Mouse (Mus musculus): Measurements from ENCODE around the gene Cat.
A peak's percentile ranks its signal among the peaks of the same experiment; 100 is the strongest.

Gene Cat

DNA sequence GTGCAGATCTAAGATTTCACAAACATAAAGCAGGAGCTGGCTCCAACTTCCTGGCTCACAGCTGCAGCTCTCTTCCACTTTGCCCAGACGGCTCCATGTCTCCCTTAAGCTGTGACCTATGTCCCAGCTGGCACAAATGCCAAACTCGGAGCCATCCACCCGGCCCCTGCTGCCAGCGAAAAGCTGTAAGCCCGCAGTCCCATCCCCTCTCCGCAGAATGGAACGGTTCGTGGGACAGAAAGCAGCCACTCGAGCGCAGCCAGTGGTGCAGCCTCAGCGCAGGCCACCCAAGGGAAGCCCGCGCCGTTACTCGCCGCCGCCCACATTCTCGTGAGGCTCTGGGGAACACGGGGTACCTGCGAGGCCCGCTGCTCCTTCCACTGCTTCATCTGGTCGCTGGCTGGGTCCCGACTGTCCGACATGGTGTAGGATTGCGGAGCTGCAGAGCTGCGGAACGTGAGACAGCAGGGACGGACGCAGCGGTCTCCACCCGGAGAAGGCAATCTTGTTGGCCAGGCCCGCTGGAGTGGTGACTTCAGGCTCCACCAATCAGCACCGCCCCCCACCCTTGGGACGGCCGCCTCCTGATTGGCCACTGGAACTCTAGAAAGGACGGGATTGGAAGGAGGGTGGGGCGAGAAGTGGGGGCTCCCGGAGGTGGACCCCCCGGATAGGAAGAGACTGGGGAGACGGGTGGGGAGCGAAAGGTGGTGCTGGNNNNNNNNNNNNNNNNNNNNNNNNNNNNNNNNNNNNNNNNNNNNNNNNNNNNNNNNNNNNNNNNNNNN lies at the start of gene Cat:
Cat (minus strand) TSS at position 544 of the 785 bp plus-strand sequence.
- peak; percentile 56 for DNase-seq (ENCODE audit: extremely low spot score, low read depth, low spot score)

- no peak for DNase-seq (ENCODE audit: extremely low spot score, low read depth, low spot score)
These were observed 40.6 kb upstream of the Cat start for GRCm38 (mm10) chr2:103525596-103525995.

DNA sequence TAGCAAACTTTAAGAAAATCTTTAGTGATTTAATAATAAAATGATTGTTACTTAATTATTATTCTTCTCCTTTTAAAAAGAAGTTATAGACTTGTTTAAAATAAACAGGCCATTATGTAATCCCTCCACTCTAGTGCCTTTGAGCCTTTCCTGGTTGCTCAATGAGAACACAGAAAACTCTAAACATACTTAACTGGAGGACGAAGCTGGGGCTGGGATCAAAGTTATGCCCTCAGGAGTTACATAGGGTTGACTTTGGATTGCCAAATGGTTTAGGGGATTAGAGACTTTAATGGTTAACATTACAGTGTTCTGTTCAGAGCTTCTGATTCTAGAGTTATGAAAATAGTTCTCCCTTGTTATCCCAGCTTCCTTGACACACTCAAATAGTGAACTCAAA lies 31.5 kb upstream of the Cat start:
- DNase-seq (ENCODE audit: extremely low spot score, low read depth, low spot score) = no peak

DNA sequence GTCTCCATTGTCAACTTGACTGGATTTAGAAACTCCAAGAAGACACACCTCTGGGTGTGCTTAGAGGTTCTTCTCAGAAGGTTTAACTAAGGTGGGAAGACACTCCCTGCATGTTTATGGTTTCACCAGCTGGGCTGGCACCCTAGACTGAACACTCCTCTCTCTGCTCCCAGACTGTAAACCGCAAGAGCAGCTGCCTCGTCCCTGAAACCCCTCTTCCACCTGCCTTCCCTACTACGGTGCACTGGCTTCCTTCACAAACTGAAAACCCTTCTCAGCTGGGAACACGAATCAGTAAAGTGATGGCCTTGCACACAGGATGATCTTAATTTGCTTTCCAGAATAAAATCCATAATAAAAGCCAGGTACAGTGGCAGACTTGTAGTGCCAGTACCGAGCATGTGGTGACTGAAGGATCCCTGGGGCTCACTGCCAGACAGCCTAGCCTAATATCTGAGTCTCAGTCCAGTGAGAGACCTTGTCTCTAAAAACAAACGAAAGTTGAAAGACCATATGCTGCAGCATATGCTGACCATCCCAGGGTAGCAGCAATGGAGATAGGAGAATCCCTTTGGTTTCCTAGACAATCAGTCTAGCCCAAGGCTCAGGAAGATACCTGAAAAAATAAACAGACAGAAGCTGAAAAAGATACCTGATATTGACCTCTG lies 30.7 kb upstream of the Cat start:
- DNase-seq (ENCODE audit: extremely low spot score, low read depth, low spot score) = no peak

GRCm38 (mm10) chr2:103512066-103512795 lies 27.3 kb upstream of the Cat start:
- no peak for DNase-seq (ENCODE audit: extremely low spot score, low read depth, low spot score)

GRCm38 (mm10) chr2:103511631-103512030 lies 26.7 kb upstream of the Cat start:
- no peak for DNase-seq (ENCODE audit: extremely low spot score, low read depth, low spot score)

DNA sequence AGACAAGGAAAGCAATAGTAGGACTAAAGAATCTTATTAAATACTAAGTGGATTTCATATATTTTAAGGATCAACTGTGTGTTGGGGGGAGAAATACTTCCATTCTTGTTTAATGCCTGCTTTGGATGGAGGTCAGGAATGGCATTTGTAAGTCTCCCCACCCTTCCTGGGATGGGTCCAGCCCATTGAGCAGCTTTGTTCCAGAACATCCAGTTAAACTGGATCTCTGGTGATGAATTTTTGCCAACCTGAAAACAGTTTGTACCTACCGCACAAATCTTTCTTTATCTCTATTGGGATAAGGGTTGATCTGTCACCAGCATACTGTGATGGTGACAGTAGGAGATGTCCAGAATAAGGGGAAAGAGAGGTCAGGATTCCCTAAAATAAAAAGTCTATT lies 26.1 kb upstream of the Cat start:
- no peak for DNase-seq (ENCODE audit: extremely low spot score, low read depth, low spot score)

GRCm38 (mm10) chr2:103507651-103508050 lies 22.7 kb upstream of the Cat start:
- DNase-seq (ENCODE audit: extremely low spot score, low read depth, low spot score) = no peak

GRCm38 (mm10) chr2:103505956-103506355 lies 21.0 kb upstream of the Cat start:
- no peak for DNase-seq (ENCODE audit: extremely low spot score, low read depth, low spot score)

DNA sequence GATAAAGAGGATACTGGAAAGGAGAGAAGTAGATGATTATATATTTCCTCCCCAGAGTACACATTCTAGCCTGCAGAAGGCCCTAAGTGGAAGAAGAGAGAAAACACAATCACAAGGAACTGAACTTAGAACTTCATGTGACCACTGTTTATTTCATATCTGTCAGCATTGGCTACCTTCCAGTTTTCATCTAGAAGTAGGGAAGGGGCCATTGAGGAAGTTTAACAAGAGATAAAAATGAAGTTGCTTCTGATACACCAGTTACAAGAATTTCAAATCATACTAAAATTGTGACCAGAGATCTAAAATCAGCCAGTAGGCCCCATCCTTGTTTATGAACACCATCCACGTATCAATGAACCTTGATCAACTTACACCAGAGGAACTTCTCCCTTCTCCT lies 19.5 kb upstream of the Cat start:
- no peak for DNase-seq (ENCODE audit: extremely low spot score, low read depth, low spot score)

GRCm38 (mm10) chr2:103500769-103501168 lies 15.8 kb upstream of the Cat start:
- DNase-seq (ENCODE audit: extremely low spot score, low read depth, low spot score) = no peak

- DNase-seq (ENCODE audit: extremely low spot score, low read depth, low spot score) = no peak
These were observed 10.9 kb upstream of the Cat start for GRCm38 (mm10) chr2:103495633-103496418.

DNA sequence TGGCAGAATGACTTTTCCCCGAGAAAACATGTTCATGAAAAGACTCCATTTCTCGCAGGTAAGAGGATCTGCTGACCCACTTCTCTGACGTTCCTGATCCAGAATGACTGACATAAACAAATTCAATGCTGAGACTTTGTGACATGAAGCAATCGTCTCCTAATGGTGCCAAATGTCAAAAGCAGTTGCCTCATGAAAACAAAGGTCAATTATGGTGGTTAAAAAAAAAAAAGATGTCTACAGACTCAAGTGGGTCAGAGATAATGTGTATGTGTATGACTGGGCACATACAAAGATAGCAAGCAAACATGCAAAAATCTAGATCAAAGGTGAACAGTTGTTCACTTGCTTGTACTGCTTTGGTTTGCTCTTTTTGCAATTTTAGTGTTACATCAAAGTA lies 8.9 kb upstream of the Cat start:
- DNase-seq (ENCODE audit: extremely low spot score, low read depth, low spot score) = no peak

- DNase-seq (ENCODE audit: extremely low spot score, low read depth, low spot score) = no peak
These were observed 7.6 kb upstream of the Cat start for GRCm38 (mm10) chr2:103492526-103492925.

GRCm38 (mm10) chr2:103483986-103484520 lies 907 bp downstream of the Cat start:
- no peak for DNase-seq (ENCODE audit: extremely low spot score, low read depth, low spot score)

GRCm38 (mm10) chr2:103483289-103483985 lies 1.5 kb downstream of the Cat start:
- DNase-seq (ENCODE audit: extremely low spot score, low read depth, low spot score) = no peak

GRCm38 (mm10) chr2:103481314-103482231 lies 3.4 kb downstream of the Cat start:
- no peak for DNase-seq (ENCODE audit: extremely low spot score, low read depth, low spot score)

- DNase-seq (ENCODE audit: extremely low spot score, low read depth, low spot score) = no peak
These were observed 4.1 kb downstream of the Cat start for GRCm38 (mm10) chr2:103480871-103481270.

DNA sequence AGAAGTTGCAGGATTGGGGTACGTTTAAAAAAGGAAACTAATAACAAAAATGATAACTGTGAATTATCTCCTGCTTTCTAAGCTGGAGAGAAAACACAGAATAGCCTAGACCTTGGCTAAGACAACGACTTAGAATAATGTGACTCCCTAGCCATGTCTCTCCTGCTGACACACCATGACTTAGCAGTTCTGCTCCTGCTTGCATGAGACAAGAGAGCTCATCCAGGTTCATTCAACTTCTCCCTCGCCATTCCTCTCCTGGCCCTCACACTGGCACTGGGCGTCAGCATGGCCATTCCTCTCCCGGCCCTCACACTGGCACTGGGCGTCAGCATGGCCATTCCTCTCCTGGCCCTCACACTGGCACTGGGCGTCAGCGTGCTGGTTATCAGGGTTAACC lies 4.7 kb downstream of the Cat start:
- no peak for DNase-seq (ENCODE audit: extremely low spot score, low read depth, low spot score)
